Mouse (Mus musculus) urinary bladder, adult 2 months (tissue): Measurements from ENCODE around the gene Ugt1a8. TPM values are rescaled to one million over a fixed set of nuclear protein-coding genes. Genes with fewer than 3 reads are reported as not detected.
"Not testable (repeated sequence)": the region's sequence is repeated elsewhere in the genome, so short reads cannot be mapped to it uniquely, and the experiment has no call there.

ENCODE experiments used
- DNase-seq: peaks from one replicate; pipeline ENCODE4 v3.0.0; 2022; ENCODE audit warnings: low spot score
- polyA plus RNA-seq: library from polyadenylated mRNA; depleted of rRNA; stranded (reverse); fragments of >200 nt; gene quantifications from 2 replicates; pipeline ENCODE4 v1.2.3, GENCODE M21; 2012

The Ugt1a8 gene
- polyA plus RNA-seq, 1 experiment: not detected

DNA sequence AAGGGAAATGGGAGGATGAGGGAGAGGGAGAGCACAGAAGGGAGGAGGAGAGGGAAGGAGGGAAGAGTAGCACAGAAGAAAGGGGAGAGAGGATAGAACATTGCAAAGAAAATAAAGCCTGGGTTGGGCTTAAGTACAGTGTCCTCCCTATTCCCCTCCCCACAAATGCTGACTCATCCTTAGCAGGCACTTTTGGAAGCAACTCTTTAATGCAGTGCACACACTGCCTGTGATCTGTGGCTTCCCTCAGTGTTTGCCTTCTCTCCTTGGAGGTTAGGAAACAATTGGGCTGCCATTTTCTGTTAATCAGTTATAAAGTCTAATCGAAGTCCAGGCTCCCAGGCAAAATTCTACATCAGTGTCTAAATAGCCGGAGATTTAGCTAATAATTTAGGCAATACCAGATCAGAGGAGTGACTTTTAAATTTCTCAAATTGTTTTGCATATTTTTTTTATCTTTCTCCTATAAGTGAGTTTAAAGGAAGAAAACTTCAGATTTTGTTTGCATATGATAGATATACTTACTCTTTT, 21.5 kb downstream of the Ugt1a8 start:
- not testable (repeated sequence) for DNase-seq

DNA sequence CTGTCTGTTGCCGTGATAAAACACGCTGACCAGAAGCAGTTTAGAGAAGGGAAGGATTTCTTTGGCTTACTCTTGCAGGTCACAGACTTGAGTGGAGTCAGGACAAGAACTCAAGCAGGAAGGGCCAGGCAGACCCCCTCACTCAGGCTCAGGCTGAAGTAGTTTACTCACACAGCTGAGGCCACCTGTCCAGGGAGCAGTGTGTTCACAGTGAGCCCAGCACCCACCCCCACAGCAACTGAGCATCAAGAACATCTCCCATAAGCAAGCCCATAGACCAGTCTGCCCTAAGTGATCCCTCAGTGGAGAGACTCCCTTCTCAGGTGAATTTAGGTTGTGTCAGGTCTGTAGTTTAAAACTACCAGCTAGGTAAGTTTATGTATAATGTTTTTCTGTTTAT, 22.0 kb downstream of the Ugt1a8 start:
- DNase-seq: not testable (repeated sequence)

DNA sequence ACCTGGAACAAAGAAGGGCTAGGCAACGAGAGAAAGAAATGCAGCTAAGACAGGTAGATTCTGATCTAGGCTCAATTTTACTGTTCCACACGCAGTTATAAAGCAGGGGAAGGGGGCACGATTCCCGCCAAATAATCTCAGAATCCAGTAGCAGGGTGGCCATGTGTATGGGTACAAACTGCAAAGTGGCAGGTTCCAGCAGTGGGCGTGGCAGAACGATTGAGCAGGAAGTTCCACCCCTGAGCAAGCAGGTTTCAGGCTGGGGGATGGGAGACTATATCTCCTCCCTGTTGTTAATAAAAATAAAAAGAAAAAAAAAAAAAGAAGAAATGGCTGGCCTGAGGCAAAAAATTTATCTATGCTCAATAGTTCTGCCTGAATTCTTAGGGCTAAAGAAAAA, 25.2 kb downstream of the Ugt1a8 start:
- not testable (repeated sequence) for DNase-seq

DNA sequence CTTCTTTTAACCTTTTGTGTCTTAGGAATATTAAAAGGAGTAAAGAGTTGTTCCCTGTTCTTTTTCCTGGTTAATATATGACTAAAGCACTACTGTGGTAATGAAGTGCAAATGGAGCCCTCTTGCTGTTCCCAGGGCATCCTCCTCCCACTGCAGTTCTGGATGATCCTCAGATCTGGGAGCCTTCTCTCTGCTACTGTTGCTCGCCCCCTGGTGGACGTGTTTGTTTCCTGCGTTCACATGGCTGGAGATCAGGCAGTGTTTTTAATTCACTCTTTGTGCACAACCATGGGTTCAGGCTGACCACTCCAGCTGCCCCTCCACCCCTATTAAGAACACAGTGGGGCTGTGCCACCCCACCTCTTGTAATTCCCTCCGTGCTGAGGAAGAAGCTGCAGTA, 32.9 kb downstream of the Ugt1a8 start:
- DNase-seq: not testable (repeated sequence)

DNA sequence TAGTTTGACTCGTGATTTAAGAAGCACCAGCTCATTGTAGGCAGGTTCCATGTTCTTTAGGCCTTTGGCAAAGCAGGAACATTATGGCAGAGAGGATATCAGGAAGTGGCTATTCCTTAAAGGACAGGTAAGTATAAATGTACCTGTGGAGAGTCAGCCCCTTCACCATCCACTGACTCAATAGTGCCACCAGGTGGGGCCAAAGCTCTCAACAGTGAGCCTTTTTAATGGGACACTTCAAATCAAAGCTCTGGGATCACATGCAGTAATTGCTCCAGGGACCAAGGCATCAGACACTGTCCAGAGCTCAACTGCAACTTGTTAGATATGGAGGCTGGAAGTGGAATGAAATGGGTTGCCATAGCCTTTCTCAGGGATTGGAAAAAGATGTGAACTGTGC, 33.9 kb downstream of the Ugt1a8 start:
- not testable (repeated sequence) for DNase-seq

DNA sequence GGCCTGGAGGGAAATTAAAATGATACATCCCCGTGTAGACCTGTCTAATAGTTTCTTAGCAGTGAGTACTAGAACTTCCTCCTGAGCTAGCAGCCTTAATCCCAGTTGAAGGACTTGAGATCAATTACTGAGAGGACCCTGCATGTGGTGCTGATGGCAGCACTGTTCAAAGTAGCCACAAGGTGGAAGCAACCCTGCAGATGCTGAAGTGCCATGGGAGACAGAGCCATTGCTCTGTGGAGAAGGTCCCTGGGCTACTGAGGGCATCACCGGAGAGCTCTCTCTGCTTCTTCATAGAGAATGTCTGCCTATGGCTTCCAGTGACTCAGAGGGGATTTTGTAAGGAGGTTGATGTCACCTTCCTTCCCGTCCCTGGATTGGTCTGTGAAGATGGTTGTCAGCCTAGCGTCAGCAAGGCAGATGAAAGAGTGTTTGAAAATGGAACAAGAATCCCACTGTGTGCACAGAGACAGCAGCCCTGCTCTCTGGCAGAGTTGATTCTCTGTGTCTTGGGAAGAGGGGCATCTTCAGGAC, 38.3 kb downstream of the Ugt1a8 start:
- DNase-seq: not testable (repeated sequence)

DNA sequence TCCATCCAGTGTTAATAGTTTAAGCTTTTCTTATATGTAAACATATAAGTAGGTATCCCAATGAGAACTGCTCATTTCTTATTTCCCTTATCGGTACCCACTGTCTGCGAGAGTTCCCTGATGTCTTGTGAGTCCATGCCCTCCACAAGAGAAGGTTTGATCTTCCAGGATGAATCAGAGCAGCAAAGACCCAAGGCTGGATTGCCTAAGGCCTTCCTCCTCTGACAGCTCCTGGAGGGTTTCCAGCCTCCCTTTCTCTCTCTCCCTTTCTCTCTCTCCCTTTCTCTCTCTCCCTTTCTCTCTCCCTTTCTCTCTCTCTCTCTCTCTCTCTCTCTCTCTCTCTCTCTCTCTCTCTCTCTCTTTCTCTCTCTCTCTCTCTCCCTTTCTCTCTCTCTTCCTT, 41.5 kb downstream of the Ugt1a8 start:
- not testable (repeated sequence) for DNase-seq

DNA sequence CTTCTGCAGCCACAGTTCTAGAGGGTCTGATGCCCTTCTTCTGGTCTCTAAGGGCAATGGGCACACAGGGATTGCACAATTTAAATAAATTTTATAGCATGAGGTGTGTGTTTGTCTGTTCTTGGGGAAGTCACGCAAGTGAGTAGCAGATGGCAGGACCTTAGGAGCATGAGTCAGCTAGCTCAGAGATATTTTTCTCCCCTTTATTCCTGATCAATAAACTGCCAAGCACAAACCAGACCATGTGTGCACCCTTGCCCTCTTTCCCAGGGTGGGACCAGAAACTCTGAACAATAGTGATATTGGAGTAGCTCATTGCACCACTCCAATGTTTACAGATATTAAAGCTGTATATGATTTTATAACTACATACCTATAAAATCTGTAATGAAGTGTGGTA, 42.6 kb downstream of the Ugt1a8 start:
- DNase-seq: not testable (repeated sequence)

DNA sequence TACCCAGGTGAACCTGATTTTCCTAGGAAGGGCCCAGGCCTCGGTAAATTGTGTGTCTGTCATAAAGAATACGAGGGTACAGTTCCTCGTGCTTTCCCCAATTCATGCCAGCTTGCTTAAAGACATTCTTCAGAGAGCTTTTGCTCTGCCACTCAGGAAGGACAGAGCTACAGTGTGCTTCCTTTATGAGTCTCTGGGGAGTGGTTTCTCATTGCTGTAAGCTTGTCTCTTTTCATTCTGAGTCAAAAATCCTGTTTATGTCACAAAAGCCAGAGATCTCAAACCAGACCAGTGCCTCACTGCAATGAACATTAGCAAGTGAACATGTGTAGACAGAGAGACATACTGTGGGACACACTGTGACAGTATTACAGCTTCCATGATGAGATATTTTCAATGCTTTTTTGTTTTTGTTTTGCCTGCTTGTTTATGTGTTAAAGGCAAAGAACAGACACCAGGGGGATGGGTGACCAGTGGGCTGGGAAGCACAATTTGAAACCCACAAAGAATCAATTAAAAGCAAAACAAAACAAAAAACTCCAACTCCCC, 46.4 kb downstream of the Ugt1a8 start:
- no peak for DNase-seq

DNA sequence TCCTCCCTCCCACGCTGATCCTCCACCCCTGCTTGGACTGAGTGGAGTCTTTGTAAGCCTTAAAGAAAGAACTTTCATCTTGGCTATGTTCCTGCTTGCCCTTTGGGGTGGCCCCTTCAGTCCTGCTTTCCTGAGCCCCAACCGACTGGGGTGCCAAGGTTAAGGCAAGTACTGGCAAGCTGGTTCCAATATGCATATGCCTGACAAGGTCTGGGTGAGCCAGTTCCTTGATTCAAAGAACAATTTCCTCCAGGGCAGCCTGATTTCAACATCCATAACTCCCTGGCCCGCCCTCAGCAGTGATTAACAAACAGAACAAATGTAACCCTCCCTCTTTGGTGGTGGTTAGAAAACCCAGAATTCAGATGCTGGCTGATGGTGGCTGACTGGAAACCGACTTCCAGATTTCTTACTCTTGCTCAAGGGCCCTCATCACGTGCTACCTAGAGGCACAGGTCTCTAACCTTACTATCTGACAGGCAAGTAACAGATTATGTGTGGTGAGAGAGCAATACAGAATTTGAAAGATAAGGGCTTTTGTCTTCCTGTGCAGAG, 46.9 kb downstream of the Ugt1a8 start, which contains the start of gene Ugt1a6a:
Gene Ugt1a6a (plus strand): TSS at position 353 of the 555 bp plus-strand sequence.
- peak; percentile 38 for DNase-seq

DNA sequence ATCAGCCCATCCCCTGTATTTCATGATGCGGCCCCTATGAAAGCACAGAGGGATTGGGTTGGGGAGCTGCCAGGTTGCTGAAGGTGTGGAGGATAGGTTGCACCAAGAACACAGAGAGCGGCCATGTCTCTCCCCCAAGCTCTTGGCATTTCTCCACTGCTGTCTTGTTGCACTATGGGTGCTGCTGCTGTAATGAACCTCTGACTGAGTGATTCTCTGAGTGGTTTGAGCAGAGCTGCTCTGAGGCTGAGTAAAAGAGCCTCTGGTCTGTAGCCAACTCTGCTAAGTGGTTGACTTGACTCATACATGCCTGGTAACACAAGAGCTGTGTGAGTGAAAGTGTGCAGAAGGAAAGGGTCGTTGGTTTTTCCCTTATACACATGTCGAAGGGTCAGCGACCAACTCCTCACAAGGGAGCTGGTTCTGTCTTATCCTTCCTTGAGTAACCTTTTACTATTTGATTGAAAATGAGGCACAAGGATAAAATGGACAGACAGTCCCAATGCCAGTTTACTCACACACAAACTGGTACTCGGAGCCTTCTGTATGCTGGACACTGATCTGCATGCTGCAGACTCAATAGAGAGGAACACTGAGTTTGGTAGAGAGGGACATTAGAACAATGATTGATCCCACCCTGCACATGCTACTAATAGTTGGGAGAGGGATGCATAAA, 47.8 kb downstream of the Ugt1a8 start:
- not testable (repeated sequence) for DNase-seq

DNA sequence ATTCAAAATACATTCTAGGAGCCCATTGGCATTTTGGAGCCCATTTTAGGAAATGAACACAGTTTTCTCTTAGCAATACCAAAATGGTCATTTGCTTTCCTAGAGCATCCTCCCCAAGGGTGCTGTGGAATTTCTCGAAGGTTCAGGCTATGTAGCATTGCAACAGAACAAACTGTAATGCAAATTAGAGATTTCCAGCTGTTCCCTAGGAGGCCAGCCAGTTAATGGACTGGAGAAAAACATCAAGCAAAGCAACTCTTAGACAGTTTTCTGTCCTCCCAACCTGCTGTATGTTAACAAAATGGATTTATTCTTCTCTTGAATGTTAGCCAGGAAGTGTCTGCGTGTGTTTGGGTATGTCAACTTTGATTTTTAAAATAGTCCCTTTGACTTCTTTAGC, 49.0 kb downstream of the Ugt1a8 start:
- no peak for DNase-seq

DNA sequence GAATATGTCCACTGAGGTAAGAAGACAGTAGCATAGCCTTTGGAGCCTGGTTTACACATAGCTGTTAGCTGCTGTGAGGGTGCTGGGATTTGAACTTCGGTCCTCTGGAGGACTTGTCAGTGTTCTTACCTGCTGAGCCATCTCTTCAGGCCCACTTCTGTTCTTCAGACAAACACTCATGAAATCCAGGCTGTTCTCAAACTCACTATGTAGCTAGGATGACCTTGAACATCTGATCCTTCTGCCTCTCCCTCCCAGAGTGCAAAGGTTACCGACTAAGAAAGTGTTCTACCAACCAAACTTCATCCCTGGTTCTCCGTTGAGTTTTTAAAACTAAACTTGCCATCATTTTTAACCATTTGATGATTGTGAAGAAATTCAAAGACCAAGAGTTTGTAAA, 49.7 kb downstream of the Ugt1a8 start:
- DNase-seq: no peak

DNA sequence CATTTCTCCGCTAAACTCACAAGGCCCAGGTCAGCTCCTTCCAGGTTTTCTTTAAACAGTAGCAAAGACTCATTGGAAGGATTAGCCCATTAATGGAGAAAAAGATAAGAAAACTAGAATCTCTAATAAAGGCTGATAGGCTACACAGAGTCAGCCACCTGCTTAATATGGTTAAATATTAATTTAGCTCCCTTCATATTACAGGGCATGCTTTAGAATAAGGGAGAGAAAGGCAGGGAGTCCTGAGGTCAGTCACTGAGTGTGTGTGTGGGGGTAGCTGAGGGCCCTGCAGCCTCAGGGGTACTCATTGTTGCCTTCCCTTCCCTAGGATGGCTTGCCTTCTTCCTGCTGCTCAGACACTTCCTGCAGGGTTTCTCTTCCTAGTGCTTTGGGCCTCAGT, 50.5 kb downstream of the Ugt1a8 start:
- no peak for DNase-seq

DNA sequence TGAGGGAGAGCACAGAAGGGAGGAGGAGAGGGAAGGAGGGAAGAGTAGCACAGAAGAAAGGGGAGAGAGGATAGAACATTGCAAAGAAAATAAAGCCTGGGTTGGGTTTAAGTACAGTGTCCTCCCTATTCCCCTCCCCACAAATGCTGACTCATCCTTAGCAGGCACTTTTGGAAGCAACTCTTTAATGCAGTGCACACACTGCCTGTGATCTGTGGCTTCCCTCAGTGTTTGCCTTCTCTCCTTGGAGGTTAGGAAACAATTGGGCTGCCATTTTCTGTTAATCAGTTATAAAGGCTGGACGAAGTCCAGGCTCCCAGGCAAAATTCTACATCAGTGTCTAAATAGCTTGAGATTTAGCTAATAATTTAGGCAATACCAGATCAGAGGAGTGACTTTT, 52.9 kb downstream of the Ugt1a8 start:
- not testable (repeated sequence) for DNase-seq

DNA sequence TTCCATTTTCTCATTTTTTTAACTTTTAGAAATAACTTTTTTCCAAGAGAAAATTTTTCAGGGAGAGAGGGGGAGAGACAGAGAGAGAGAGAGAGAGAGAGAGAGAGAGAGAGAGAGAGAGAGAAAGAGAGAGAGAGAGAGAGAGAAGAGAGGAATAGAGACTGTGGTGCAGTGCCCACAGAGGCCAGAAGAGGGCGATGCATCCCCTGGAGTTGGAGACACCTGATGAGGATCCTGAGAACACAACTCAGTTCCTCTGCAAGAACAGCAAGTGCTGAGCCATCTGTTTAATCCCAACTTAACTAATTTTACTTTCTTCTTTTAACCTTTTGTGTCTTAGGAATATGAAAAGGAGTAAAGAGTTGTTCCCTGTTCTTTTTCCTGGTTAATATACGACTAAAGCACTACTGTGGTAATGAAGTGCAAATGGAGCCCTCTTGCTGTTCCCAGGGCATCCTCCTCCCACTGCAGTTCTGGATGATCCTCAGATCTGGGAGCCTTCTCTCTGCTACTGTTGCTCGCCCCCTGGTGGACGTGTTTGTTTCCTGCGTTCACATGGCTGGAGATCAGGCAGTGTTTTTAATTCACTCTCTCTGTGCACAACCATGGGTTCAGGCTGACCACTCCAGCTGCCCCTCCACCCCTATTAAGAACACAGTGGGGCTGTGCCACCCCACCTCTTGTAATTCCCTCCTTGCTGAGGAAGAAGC, 56.5 kb downstream of the Ugt1a8 start:
- not testable (repeated sequence) for DNase-seq

DNA sequence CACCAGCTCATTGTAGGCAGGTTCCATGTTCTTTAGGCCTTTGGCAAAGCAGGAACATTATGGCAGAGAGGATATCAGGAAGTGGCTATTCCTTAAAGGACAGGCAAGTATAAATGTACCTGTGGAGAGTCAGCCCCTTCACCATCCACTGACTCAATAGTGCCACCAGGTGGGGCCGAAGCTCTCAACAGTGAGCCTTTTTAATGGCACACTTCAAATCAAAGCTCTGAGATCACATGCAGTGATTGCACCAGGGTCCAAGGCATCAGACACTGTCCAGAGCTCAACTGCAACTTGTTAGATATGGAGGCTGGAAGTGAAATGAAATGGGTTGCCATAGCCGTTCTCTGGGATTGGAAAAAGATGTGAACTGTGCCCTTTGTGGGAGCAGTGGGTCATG, 57.7 kb downstream of the Ugt1a8 start:
- not testable (repeated sequence) for DNase-seq

DNA sequence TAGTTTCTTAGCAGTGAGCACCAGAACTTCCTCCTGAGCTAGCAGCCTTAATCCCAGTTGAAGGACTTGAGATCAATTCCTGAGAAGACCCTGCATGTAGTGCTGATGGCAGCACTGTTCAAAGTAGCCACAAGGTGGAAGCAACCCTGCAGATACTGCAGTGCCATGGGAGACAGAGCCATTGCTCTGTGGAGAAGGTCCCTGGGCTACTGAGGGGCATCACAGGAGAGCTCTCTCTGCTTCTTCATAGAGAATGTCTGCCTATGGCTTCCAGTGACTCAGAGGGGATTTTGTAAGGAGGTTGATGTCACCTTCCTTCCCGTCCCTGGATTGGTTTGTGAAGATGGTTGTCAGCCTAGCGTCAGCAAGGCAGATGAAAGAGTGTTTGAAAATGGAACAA, 62.5 kb downstream of the Ugt1a8 start:
- not testable (repeated sequence) for DNase-seq

DNA sequence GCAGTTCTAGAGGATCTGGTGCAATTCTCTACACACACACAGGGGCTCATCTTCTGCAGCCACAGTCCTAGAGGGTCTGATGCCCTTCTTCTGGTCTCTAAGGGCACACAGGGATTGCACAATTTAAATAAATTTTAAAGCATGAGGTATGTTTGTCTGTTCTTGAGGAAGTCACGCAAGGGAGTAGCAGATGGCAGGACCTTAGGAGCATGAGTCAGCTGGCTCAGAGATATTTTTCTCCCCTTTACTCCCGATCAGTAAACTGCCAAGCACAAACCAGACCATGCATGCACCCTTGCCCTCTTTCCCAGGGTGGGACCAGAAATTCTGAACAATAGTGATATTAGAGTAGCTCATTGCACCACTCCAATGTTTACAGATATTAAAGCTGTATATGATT, 70.8 kb downstream of the Ugt1a8 start:
- DNase-seq: no peak

DNA sequence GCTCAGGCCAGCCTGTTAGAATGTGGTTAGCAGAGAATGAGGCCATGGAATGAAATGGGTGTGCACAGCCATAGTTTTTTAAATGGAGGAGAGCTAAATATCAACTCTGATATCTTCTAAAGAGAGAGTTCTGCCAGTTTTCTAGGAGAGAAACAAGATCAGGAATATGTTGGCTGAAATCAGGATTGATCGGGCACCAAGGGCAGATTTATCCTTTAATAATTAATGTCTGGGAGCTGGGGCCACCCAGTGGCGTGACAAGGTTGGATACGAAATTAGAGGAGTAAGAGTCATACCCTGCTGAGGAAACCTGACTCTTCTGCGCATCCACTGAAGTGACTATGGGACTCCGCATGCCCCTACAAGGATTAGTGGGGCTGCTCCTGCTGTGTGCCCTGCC, 78.1 kb downstream of the Ugt1a8 start, which contains the start of gene Ugt1a5:
Gene Ugt1a5 (plus strand): TSS at position 302 of the 400 bp plus-strand sequence.
- DNase-seq: no peak

DNA sequence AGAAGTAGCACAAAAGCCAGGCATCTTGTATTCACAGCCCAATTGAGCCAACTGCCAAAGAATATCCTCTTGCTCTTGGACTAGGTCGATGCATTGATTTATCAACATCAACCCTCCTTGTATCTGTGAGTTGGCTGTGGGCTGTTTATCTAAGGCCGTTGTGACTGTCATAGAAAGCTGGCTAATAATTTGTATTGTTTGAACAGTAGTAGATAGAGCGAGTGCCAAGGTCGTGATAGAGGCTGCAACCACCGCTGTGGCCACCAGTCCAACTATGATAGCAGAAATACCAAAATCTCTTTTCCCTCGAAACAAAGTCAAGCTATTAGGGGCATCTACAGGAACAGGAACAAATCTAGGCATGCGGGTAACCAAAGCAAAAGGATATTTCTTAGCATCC, 84.6 kb downstream of the Ugt1a8 start:
- DNase-seq: not testable (repeated sequence)

DNA sequence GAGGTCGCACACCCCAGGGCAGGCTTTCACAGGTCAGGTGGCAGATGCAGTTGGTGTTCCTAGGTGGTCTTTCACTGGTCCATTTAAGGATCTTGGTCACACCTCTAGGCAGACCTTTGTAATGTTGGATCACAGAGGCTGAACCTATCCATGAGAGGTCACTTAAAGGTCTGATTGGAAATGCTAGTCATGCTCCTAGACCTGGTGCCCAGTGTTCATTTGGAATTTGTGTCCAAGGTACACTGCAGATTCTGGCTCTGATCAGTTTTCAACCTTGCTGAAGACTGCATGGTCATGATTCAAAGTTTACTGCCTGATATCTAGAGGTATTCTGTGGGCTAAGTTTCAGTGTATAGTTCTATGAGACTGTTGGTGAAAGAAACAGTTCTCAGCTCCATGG, 92.0 kb downstream of the Ugt1a8 start:
- DNase-seq: no peak
